Mouse (Mus musculus) thymus, adult 2 months (tissue): ENCODE data around the gene Gpr162.

Source experiments
- CTCF ChIP-seq: fragments of 200-500 bp; IDR thresholded peaks from 2 replicates; pipeline ENCODE4 v1.5.1; 2012; ENCODE audit warnings: mild to moderate bottlenecking, control low read depth, low read length, moderate library complexity, borderline replicate concordance; ENCODE audit not compliant: control insufficient read depth, poor library complexity, insufficient read depth; ENCODE audit errors: extremely low read depth
- POLR2A ChIP-seq: fragments of 200-500 bp; IDR thresholded peaks from 2 replicates; pipeline ENCODE4 v1.6.1; 2012; ENCODE audit warnings: mild to moderate bottlenecking, low read length, control low read depth, moderate library complexity; ENCODE audit not compliant: control insufficient read depth, poor library complexity, insufficient read depth; ENCODE audit errors: extremely low read depth

DNA sequence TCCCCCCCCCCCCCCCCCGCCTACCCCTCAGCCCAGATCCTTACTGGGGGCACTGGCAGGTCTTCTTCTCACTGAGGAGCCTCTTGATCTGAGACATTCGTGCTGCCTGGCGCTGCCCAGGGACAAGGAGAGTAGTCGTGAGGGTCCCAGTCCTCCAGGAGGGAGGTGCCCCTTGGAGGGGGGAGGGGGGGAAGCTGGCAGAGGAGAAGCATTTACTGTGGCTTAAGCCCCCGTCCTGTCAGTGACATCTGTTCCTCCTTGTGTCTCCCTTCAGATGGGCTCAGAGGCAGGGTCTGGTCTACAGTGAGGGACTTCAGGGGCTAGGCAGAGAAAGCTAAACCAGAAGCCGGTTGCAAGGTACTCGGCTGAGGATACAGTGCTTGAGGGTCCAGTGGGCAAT is 2.8 kb upstream of the Gpr162 start:
- no peak for TF ChIP-seq CTCF
- TF ChIP-seq POLR2A = no peak
